Mouse (Mus musculus) ovary, postnatal 36 days (tissue): ENCODE results near the gene Rnf180.

Experiments used
- DNase-seq: peaks from one replicate; pipeline ENCODE4 v3.0.0; 2022; ENCODE audit warnings: low spot score, mixed read lengths

Rnf180 gene

GRCm38 (mm10) chr13:105250264-105250663 is 44.4 kb downstream of the Rnf180 start:
- DNase-seq, result no peak

GRCm38 (mm10) chr13:105249599-105249998 is 45.0 kb downstream of the Rnf180 start:
- DNase-seq, result no peak

GRCm38 (mm10) chr13:105247691-105248090 is 46.9 kb downstream of the Rnf180 start:
- DNase-seq, result no peak

GRCm38 (mm10) chr13:105240810-105241209 is 53.8 kb downstream of the Rnf180 start:
- DNase-seq, result no peak

- no peak for DNase-seq
These were observed 67.5 kb downstream of the Rnf180 start for GRCm38 (mm10) chr13:105227126-105227525.

- no peak for DNase-seq
These were observed 70.6 kb downstream of the Rnf180 start for GRCm38 (mm10) chr13:105224048-105224447.

- peak; percentile 14 for DNase-seq
These were observed 71.5 kb downstream of the Rnf180 start for GRCm38 (mm10) chr13:105223147-105223546.

GRCm38 (mm10) chr13:105222016-105222725 is 72.4 kb downstream of the Rnf180 start:
- DNase-seq, result no peak

- DNase-seq, result no peak
These were observed 83.9 kb downstream of the Rnf180 start for GRCm38 (mm10) chr13:105210746-105211145.

- no peak for DNase-seq
These were observed 90.8 kb downstream of the Rnf180 start for GRCm38 (mm10) chr13:105203851-105204250.

- no peak for DNase-seq
These were observed 96.0 kb downstream of the Rnf180 start for GRCm38 (mm10) chr13:105198658-105199057.

- no peak for DNase-seq
These were observed 96.6 kb downstream of the Rnf180 start for GRCm38 (mm10) chr13:105198028-105198427.

GRCm38 (mm10) chr13:105193583-105193982 is 101.0 kb downstream of the Rnf180 start:
- DNase-seq, result no peak

- DNase-seq, result no peak
These were observed 105.9 kb downstream of the Rnf180 start for GRCm38 (mm10) chr13:105188730-105189129.

GRCm38 (mm10) chr13:105180781-105181180 is 113.8 kb downstream of the Rnf180 start:
- no peak for DNase-seq

GRCm38 (mm10) chr13:105165441-105165840 is 129.2 kb downstream of the Rnf180 start:
- DNase-seq, result no peak

- DNase-seq, result no peak
These were observed 140.7 kb downstream of the Rnf180 start for GRCm38 (mm10) chr13:105153955-105154354.

GRCm38 (mm10) chr13:105150006-105150405 is 144.6 kb downstream of the Rnf180 start:
- DNase-seq, result no peak

- DNase-seq, result no peak
These were observed 146.7 kb downstream of the Rnf180 start for GRCm38 (mm10) chr13:105147795-105148418.

- no peak for DNase-seq
These were observed 147.8 kb downstream of the Rnf180 start for GRCm38 (mm10) chr13:105146827-105147226.

GRCm38 (mm10) chr13:105139881-105140280 is 154.7 kb downstream of the Rnf180 start:
- DNase-seq, result no peak

GRCm38 (mm10) chr13:105134397-105134796 is 160.2 kb downstream of the Rnf180 start:
- no peak for DNase-seq

- no peak for DNase-seq
These were observed 161.8 kb downstream of the Rnf180 start for GRCm38 (mm10) chr13:105132776-105133175.

- no peak for DNase-seq
These were observed 162.2 kb downstream of the Rnf180 start for GRCm38 (mm10) chr13:105132370-105132769.
